In genomic region chr3:25683696-25684095, GRCm38 (mm10) we compare ENCODE assay signal across 21 mouse cellular contexts.
"Had no signal": no experiment of that assay in that cellular context is flagged by ENCODE, and none has a peak within 500 bp of the region (broad histone marks: within the 10 kb centered on the region; RNA-seq: fewer than 3 reads in every experiment).

No protein-coding gene starts in this region.

- ATAC-seq: forebrain, embryonic 13.5 days; forebrain, embryonic 14.5 days; forebrain, embryonic 15.5 days; forebrain, embryonic 16.5 days; forebrain, postnatal 0 days had no signal

- DNase-seq: cerebellum, adult 8-10 months; cerebellum, adult 9-10 months; cerebellum, adult 9-11 months; cerebellum, postnatal 10 days; cerebellum, postnatal 14 days; cerebellum, postnatal 25 days; cerebellum, postnatal 36 days; embryo, embryonic 11 days; forebrain, postnatal 0 days; gastrocnemius, adult 2 months; gastrocnemius, postnatal 10 days; gastrocnemius, postnatal 14 days; gastrocnemius, postnatal 25 days; gastrocnemius, postnatal 36 days; heart, adult 11 months; heart, adult 18-20 months; heart, adult 2 months had no signal
